10 mouse cellular contexts compared by ENCODE assay signal in genomic region chr2:165323928-165324327, GRCm38 (mm10). TPM values are rescaled to one million over a fixed set of nuclear protein-coding genes. Genes with fewer than 3 reads are reported as not detected.
DNase-seq lines count a peak whose midpoint lies in the region; ATAC-seq and TF ChIP-seq lines count a peak whose summit lies in the region.
"Had no signal": no experiment of that assay in that cellular context is flagged by ENCODE, and none has a peak within 500 bp of the region (broad histone marks: within the 10 kb centered on the region; RNA-seq: fewer than 3 reads in every experiment).

No protein-coding gene starts in this region.

- TF ChIP-seq CTCF in heart, adult 2 months (IDR thresholded peaks at IDR 0.05), result no peak
- no peak for TF ChIP-seq CTCF in cerebellum, adult 2 months (IDR thresholded peaks at IDR 0.05; ENCODE audit: borderline replicate concordance, insufficient read depth, low read depth, low read length)
- TF ChIP-seq CTCF in lung, postnatal 0 days (IDR thresholded peaks at IDR 0.05), result no peak

- H3K9me3 ChIP-seq in hindbrain, embryonic 14.5 days (ENCODE audit: control insufficient read depth, low read length), result no peaks in the 10 kb centered on the region
- H3K9me3 ChIP-seq in lung, postnatal 0 days (ENCODE audit: low read length), result no peaks in the 10 kb centered on the region

- WGBS in heart, adult 2 months, result 50% methylated on average over 5 of the region's 5 CpGs
- 3% methylated on average over 5 of the region's 5 CpGs for WGBS in cerebellum, adult 2 months
- 46% methylated on average over 5 of the region's 5 CpGs for whole genome bisulfite sequencing in hindbrain, embryonic 14.5 days
- WGBS in lung, postnatal 0 days, result 41% methylated on average over 5 of the region's 5 CpGs

- no peaks in the 10 kb centered on the region for H3K27me3 ChIP-seq in heart, adult 2 months (ENCODE audit: control insufficient read depth, insufficient read depth, low read length)
- H3K27me3 ChIP-seq in cerebellum, adult 2 months (ENCODE audit: control insufficient read depth, insufficient read depth, low read length), result no peaks in the 10 kb centered on the region
- H3K27me3 ChIP-seq in hindbrain, embryonic 14.5 days (ENCODE audit: control insufficient read depth, insufficient read depth, low read length), result no peaks in the 10 kb centered on the region
- H3K27me3 ChIP-seq in lung, postnatal 0 days (replicated peaks; ENCODE audit: insufficient read depth, low read length), result no peaks in the 10 kb centered on the region

- H3K4me1 ChIP-seq in heart, adult 2 months (ENCODE audit: control insufficient read depth, insufficient read depth, low read length), result peaks cover 41% of the 10 kb centered on the region
- H3K4me1 ChIP-seq in cerebellum, adult 2 months (ENCODE audit: control insufficient read depth, insufficient read depth, low read length), result peaks cover 62% of the 10 kb centered on the region
- peaks cover 46% of the 10 kb centered on the region for H3K4me1 ChIP-seq in hindbrain, embryonic 14.5 days (replicated peaks; ENCODE audit: control insufficient read depth, insufficient read depth, low read length)
- H3K4me1 ChIP-seq in lung, postnatal 0 days (ENCODE audit: insufficient read depth, low read depth, low read length), result peaks cover 49% of the 10 kb centered on the region; the same call in 1 of the 2 replicates

- DNase-seq in heart, adult 2 months, result no peak
- no peak for DNase-seq in heart, adult 8-10 months (ENCODE audit: low spot score)
- peak; percentile 65 to 78 for DNase-seq in cerebellum, adult 2 months
- no peak for DNase-seq in hindbrain, embryonic 14.5 days (ENCODE audit: low spot score)
- DNase-seq in lung, postnatal 0 days (ENCODE audit: low spot score), result peak; percentile 85
- no peak for DNase-seq in frontal cortex, postnatal 10 days (ENCODE audit: low spot score in 2 of 2)
- no peak for DNase-seq in right cerebral cortex, postnatal 36 days (ENCODE audit: low spot score in 2 of 2)
- DNase-seq in left cerebral cortex, postnatal 25 days (ENCODE audit: low spot score in 2 of 2), result no peak

- intact Hi-C loops in heart, adult 2 months (cut with DNase I), result no loop called here
- intact Hi-C loops in left cerebral cortex, postnatal 25 days (cut with DNase I), result no loop called here

- H3K4me3 ChIP-seq in heart, adult 2 months, result no peak overlapping the region
- peak overlapping the region; percentile 65 for H3K4me3 ChIP-seq in cerebellum, adult 2 months (replicated peaks; ENCODE audit: insufficient read depth, low read depth, low read length)
- H3K4me3 ChIP-seq in hindbrain, embryonic 14.5 days (replicated peaks; ENCODE audit: low read length), result no peak overlapping the region
- no peak overlapping the region for H3K4me3 ChIP-seq in lung, postnatal 0 days (ENCODE audit: low read depth, low read length)

- peak overlapping the region; percentile 63 for H3K27ac ChIP-seq in heart, adult 2 months
- peak overlapping the region; percentile 73 for H3K27ac ChIP-seq in cerebellum, adult 2 months (ENCODE audit: insufficient read depth, low read length)
- H3K27ac ChIP-seq in hindbrain, embryonic 14.5 days, result no peak overlapping the region
- peak overlapping the region; percentile 86 for H3K27ac ChIP-seq in lung, postnatal 0 days (ENCODE audit: low read length)

- 0 out of 2 replicates have a peak overlapping the region, but pooled peaks have one; percentile 17 for H3K9ac ChIP-seq in heart, adult 2 months (ENCODE audit: low read depth, low read length)
- H3K9ac ChIP-seq in hindbrain, embryonic 14.5 days, result 0 out of 2 replicates have a peak overlapping the region, but pooled peaks have one; percentile 13
- H3K9ac ChIP-seq in lung, postnatal 0 days (replicated peaks; ENCODE audit: low read depth), result 0 out of 2 replicates have a peak overlapping the region, but pooled peaks have one; percentile 6

- ATAC-seq in hindbrain, embryonic 14.5 days (ENCODE audit: low FRiP score), result no peak
- peak; percentile 36 for ATAC-seq in lung, postnatal 0 days

- peaks cover 3% of the 10 kb centered on the region for H3K79me2 ChIP-seq in heart, adult 2 months (replicated peaks; ENCODE audit: control insufficient read depth, insufficient read depth, low read length)

- peak overlapping the region; percentile 87 for H3K4me2 ChIP-seq in hindbrain, embryonic 14.5 days (replicated peaks)
- H3K4me2 ChIP-seq in lung, postnatal 0 days (replicated peaks; ENCODE audit: low read depth, low read length), result peak overlapping the region; percentile 87; the same call in 1 of the 2 replicates

- no peaks in the 10 kb centered on the region for H3K36me3 ChIP-seq in heart, adult 2 months (ENCODE audit: control insufficient read depth, insufficient read depth, low read length)
- no peaks in the 10 kb centered on the region for H3K36me3 ChIP-seq in hindbrain, embryonic 14.5 days (replicated peaks; ENCODE audit: control insufficient read depth, insufficient read depth)
- no peaks in the 10 kb centered on the region for H3K36me3 ChIP-seq in lung, postnatal 0 days (ENCODE audit: insufficient read depth, low read length)

- no peak for TF ChIP-seq EP300 in heart, adult 2 months (IDR thresholded peaks at IDR 0.05; ENCODE audit: insufficient read depth, low read depth, low read length)
- no peak; the same call in 1 of the 2 replicates for TF ChIP-seq EP300 in lung, postnatal 0 days (IDR thresholded peaks at IDR 0.05)

- no peak for TF ChIP-seq POLR2A in heart, adult 2 months (IDR thresholded peaks at IDR 0.05; ENCODE audit: insufficient read depth, low read depth, low read length)
- TF ChIP-seq POLR2A in cerebellum, adult 2 months (IDR thresholded peaks at IDR 0.05; ENCODE audit: borderline replicate concordance, insufficient read depth, low read length), result no peak

RNA-seq across cellular contexts. Expression of gene Elmo2, which starts 2.4 kb away (rescaled TPM):
- total RNA-seq in heart, adult 2 months (2021), result 10 to 100 TPM; 13.9 to 14.8 TPM
- 36.3 and 39.0 TPM in 2 replicates for polyA plus RNA-seq in heart, adult 2 months (2012; rRNA removed)
- total RNA-seq in heart, adult 8-10 months (2022), result 10 to 100 TPM; 13.7 to 16.4 (median 13.8) TPM
- 187 and 208 TPM in 2 replicates for polyA plus RNA-seq in cerebellum, adult 2 months (2012; rRNA removed)
- 99.7 and 100 TPM in 2 replicates for polyA plus RNA-seq in hindbrain, embryonic 14.5 days (2014; fragmentation: Nextera tagmentation; extraction: Ambion mirVana)
- polyA plus RNA-seq in lung, postnatal 0 days (2015; fragmentation: Nextera tagmentation; extraction: Ambion mirVana), result 61.1 and 66.4 TPM in 2 replicates
- 100 to 1,000 TPM; 171 to 173 TPM for total RNA-seq in left cerebral cortex, postnatal 25 days (2021)

RNA-seq across cellular contexts. Expression of gene Slc35c2, which starts 36.3 kb away (rescaled TPM):
- 10 to 100 TPM; 15.9 to 18.1 TPM for total RNA-seq in heart, adult 2 months (2021)
- polyA plus RNA-seq in heart, adult 2 months (2012; rRNA removed), result 43.6 and 46.4 TPM in 2 replicates
- total RNA-seq in heart, adult 8-10 months (2022), result 10 to 100 TPM; 17.9 to 22.1 (median 19.5) TPM
- polyA plus RNA-seq in cerebellum, adult 2 months (2012; rRNA removed), result 78.2 and 84.0 TPM in 2 replicates
- polyA plus RNA-seq in hindbrain, embryonic 14.5 days (2014; fragmentation: Nextera tagmentation; extraction: Ambion mirVana), result 60.1 and 60.8 TPM in 2 replicates
- 42.8 and 44.1 TPM in 2 replicates for polyA plus RNA-seq in lung, postnatal 0 days (2015; fragmentation: Nextera tagmentation; extraction: Ambion mirVana)
- 10 to 100 TPM; 55.3 to 56.6 TPM for total RNA-seq in left cerebral cortex, postnatal 25 days (2021)

RNA-seq across cellular contexts. Expression of gene Zfp663, which starts 44.6 kb away (rescaled TPM):
- not detected for total RNA-seq in heart, adult 2 months (2021)
- polyA plus RNA-seq in heart, adult 2 months (2012; rRNA removed), result not detected in 2 replicates
- total RNA-seq in heart, adult 8-10 months (2022), result not detected
- polyA plus RNA-seq in cerebellum, adult 2 months (2012; rRNA removed), result not detected in 2 replicates
- polyA plus RNA-seq in hindbrain, embryonic 14.5 days (2014; fragmentation: Nextera tagmentation; extraction: Ambion mirVana), result 6.2 and 6.3 TPM in 2 replicates
- polyA plus RNA-seq in lung, postnatal 0 days (2015; fragmentation: Nextera tagmentation; extraction: Ambion mirVana), result 1.2 and 2.0 TPM in 2 replicates
- under 1 TPM in 1 of 2 experiments, not detected in 1; 0.50 TPM for total RNA-seq in left cerebral cortex, postnatal 25 days (2021)
- total RNA-seq: adrenal gland, adult 18-20 months had no signal
- polyA plus RNA-seq: large intestine, adult 2 months had no signal

Comparison
In these comparisons a context has a peak if more than half of its experiments do, and no peak if none do; other contexts are left out.
1. DNase-seq: peak in cerebellum, adult 2 months (2 of 2) and lung, postnatal 0 days (single experiment); none in heart, adult 2 months (0 of 2), heart, adult 8-10 months (single experiment), hindbrain, embryonic 14.5 days (single experiment), frontal cortex, postnatal 10 days (0 of 2), right cerebral cortex, postnatal 36 days (0 of 2) and left cerebral cortex, postnatal 25 days (0 of 2).
2. Peak in every context shown above with its lines, with median percentiles within 50 percentile points of each other: H3K9ac ChIP-seq.